Mouse (Mus musculus) cerebellum, adult 9-10 months (tissue): Measurements from ENCODE around the gene Myrip.
A peak's percentile ranks its signal among the peaks of the same experiment; 100 is the strongest.

Source experiments
- DNase-seq: peaks from one replicate; pipeline ENCODE4 v3.0.0; 2022

The Myrip gene

GRCm38 (mm10) chr9:120339975-120340695, 38.8 kb downstream of the Myrip start:
- DNase-seq = no peak

GRCm38 (mm10) chr9:120343123-120343790, 41.9 kb downstream of the Myrip start:
- no peak for DNase-seq

- peak; percentile 14 for DNase-seq
These were observed 44.4 kb downstream of the Myrip start for GRCm38 (mm10) chr9:120345651-120346151.

- DNase-seq = peak; percentile 70
These were observed 47.8 kb downstream of the Myrip start for GRCm38 (mm10) chr9:120349145-120349544.

- no peak for DNase-seq
These were observed 49.0 kb downstream of the Myrip start for GRCm38 (mm10) chr9:120350346-120350745.

GRCm38 (mm10) chr9:120351061-120351460, 49.7 kb downstream of the Myrip start:
- DNase-seq = no peak

GRCm38 (mm10) chr9:120351474-120351873, 50.2 kb downstream of the Myrip start:
- no peak for DNase-seq

- DNase-seq = no peak
These were observed 51.7 kb downstream of the Myrip start for GRCm38 (mm10) chr9:120353036-120353435.

- DNase-seq = no peak
These were observed 52.7 kb downstream of the Myrip start for GRCm38 (mm10) chr9:120353967-120354366.

GRCm38 (mm10) chr9:120354550-120355345, 53.4 kb downstream of the Myrip start:
- no peak for DNase-seq

- no peak for DNase-seq
These were observed 55.2 kb downstream of the Myrip start for GRCm38 (mm10) chr9:120356490-120356889.

GRCm38 (mm10) chr9:120358060-120358459, 56.7 kb downstream of the Myrip start:
- DNase-seq = no peak

- peak; percentile 58 for DNase-seq
These were observed 59.3 kb downstream of the Myrip start for GRCm38 (mm10) chr9:120360397-120361177.

- no peak for DNase-seq
These were observed 60.3 kb downstream of the Myrip start for GRCm38 (mm10) chr9:120361656-120362055.

GRCm38 (mm10) chr9:120362684-120363083, 61.4 kb downstream of the Myrip start:
- DNase-seq = no peak

GRCm38 (mm10) chr9:120364653-120365283, 63.5 kb downstream of the Myrip start:
- DNase-seq = no peak

- DNase-seq = no peak
These were observed 66.2 kb downstream of the Myrip start for GRCm38 (mm10) chr9:120367526-120367925.

- DNase-seq = no peak
These were observed 70.3 kb downstream of the Myrip start for GRCm38 (mm10) chr9:120371633-120372032.

GRCm38 (mm10) chr9:120372347-120372746, 71.0 kb downstream of the Myrip start:
- no peak for DNase-seq

GRCm38 (mm10) chr9:120377726-120378125, 76.4 kb downstream of the Myrip start:
- peak; percentile 70 for DNase-seq

- no peak for DNase-seq
These were observed 93.9 kb downstream of the Myrip start for GRCm38 (mm10) chr9:120395188-120395587.

GRCm38 (mm10) chr9:120396579-120397185, 95.4 kb downstream of the Myrip start:
- peak; percentile 44 for DNase-seq
